Mouse (Mus musculus) G1E (cell line): ENCODE data around the gene Nisch.

Experiments
- CTCF ChIP-seq: IDR thresholded peaks from 2 replicates; pipeline ENCODE4 v1.5.1; 2012; ENCODE audit warnings: low read depth, low read length, inconsistent platforms, mixed read lengths
- GATA1 ChIP-seq: IDR thresholded peaks from 2 replicates; pipeline ENCODE4 v1.6.1; 2012; ENCODE audit warnings: borderline replicate concordance, low read length, inconsistent platforms, mixed read lengths
- GATA2 ChIP-seq: IDR thresholded peaks from 2 replicates; pipeline ENCODE4 v1.6.1; 2012; ENCODE audit warnings: low read depth, low read length, inconsistent platforms, borderline replicate concordance
- POLR2AphosphoS5 ChIP-seq: IDR thresholded peaks from 2 replicates; pipeline ENCODE4 v1.6.1; 2012; ENCODE audit warnings: low read depth, low read length, inconsistent platforms; ENCODE audit not compliant: insufficient replicate concordance
- TAL1 ChIP-seq: conservative IDR thresholded peaks from 2 replicates; pipeline ENCODE4 v1.6.1; 2012; ENCODE audit warnings: low read depth, low read length, inconsistent platforms, mixed read lengths

- TF ChIP-seq CTCF (no peak), GATA1 (no peak), POLR2AphosphoS5 (no peak), TAL1 (no peak), GATA2 (no peak)
Measured at GRCm38 (mm10) chr14:31186656-31187055, 30.1 kb downstream of the Nisch start.
